16 mouse cellular contexts compared by ENCODE assay signal in the genomic region with DNA sequence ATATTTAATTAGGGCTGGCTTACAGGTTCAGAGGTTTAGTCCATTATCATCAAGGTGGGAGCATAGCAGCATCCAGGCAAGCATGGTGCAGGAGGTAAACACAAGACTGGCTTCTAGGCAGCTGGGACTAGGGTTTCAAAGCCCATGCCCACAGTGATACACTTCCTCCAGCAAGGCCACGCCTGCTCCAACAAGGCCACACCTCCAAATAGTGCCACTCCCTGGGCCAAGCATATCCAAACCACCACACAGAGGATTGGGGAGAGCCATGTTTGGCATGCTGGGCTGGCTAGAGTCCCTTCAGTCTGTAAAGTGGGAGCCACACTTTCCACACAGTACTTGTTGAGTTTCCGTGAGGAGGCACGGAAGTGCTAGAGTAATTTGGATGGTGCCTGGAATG. TPM values are rescaled to one million over a fixed set of nuclear protein-coding genes. Genes with fewer than 3 reads are reported as not detected.
DNase-seq lines count a peak whose midpoint lies in the region; ATAC-seq lines count a peak whose summit lies in the region.
"Had no signal": no experiment of that assay in that cellular context is flagged by ENCODE, and none has a peak within 500 bp of the region (broad histone marks: within the 10 kb centered on the region; RNA-seq: fewer than 3 reads in every experiment).

No protein-coding gene starts in this region.

- H3K4me2 ChIP-seq in heart, embryonic 15.5 days: no peak overlapping the region
- no peak overlapping the region for H3K4me2 ChIP-seq in liver, embryonic 12.5 days
- H3K4me2 ChIP-seq in stomach, embryonic 16.5 days (ENCODE audit: low read depth, low read length): no peak overlapping the region

- no peaks in the 10 kb centered on the region for H3K36me3 ChIP-seq in heart, embryonic 15.5 days
- no peaks in the 10 kb centered on the region for H3K36me3 ChIP-seq in liver, embryonic 12.5 days
- H3K36me3 ChIP-seq in stomach, embryonic 16.5 days (ENCODE audit: control insufficient read depth, insufficient read depth, low read length): no peaks in the 10 kb centered on the region

- no peaks in the 10 kb centered on the region for H3K27me3 ChIP-seq in heart, embryonic 15.5 days
- H3K27me3 ChIP-seq in liver, embryonic 12.5 days (replicated peaks): no peaks in the 10 kb centered on the region
- no peaks in the 10 kb centered on the region for H3K27me3 ChIP-seq in stomach, embryonic 16.5 days (ENCODE audit: control insufficient read depth, insufficient read depth, low read length)

- H3K27ac ChIP-seq in heart, embryonic 15.5 days: peak overlapping the region; percentile 67
- no peak overlapping the region for H3K27ac ChIP-seq in liver, embryonic 12.5 days
- no peak overlapping the region for H3K27ac ChIP-seq in stomach, embryonic 16.5 days (ENCODE audit: low read length)
- H3K27ac ChIP-seq: gastrocnemius, adult 2 months; macrophage had no signal

- H3K4me1 ChIP-seq in heart, embryonic 15.5 days (replicated peaks): peaks cover 75% of the 10 kb centered on the region
- H3K4me1 ChIP-seq in liver, embryonic 12.5 days: peaks cover 56% of the 10 kb centered on the region
- H3K4me1 ChIP-seq in stomach, embryonic 16.5 days (ENCODE audit: control insufficient read depth, insufficient read depth, low read length): peaks cover 56% of the 10 kb centered on the region

- H3K9ac ChIP-seq in heart, embryonic 15.5 days: no peak overlapping the region
- no peak overlapping the region for H3K9ac ChIP-seq in liver, embryonic 12.5 days
- H3K9ac ChIP-seq in stomach, embryonic 16.5 days (ENCODE audit: low read length): no peak overlapping the region
- H3K9ac ChIP-seq: forebrain, postnatal 0 days had no signal

- ATAC-seq in heart, embryonic 15.5 days (replicated peaks; ENCODE audit: insufficient number of reproducible peaks, insufficient read depth, low FRiP score, low read depth): no peak
- peak; percentile 54; the same call in 1 of the 2 replicates for ATAC-seq in liver, embryonic 12.5 days
- 0 out of 2 replicates have a peak, but pooled peaks have one; percentile 18 for ATAC-seq in stomach, embryonic 16.5 days (ENCODE audit: insufficient read depth, low FRiP score)
- ATAC-seq: forebrain, postnatal 0 days had no signal

- no peaks in the 10 kb centered on the region for H3K9me3 ChIP-seq in heart, embryonic 15.5 days (replicated peaks)
- no peaks in the 10 kb centered on the region for H3K9me3 ChIP-seq in liver, embryonic 12.5 days (replicated peaks)
- H3K9me3 ChIP-seq in stomach, embryonic 16.5 days (replicated peaks; ENCODE audit: control insufficient read depth, low read length): no peaks in the 10 kb centered on the region

- WGBS in heart, embryonic 15.5 days: 72% methylated on average over 3 of the region's 3 CpGs
- 80% methylated on average over 3 of the region's 3 CpGs for WGBS in liver, embryonic 12.5 days (ENCODE audit: insufficient replicate concordance)
- 85% methylated on average over 3 of the region's 3 CpGs for WGBS in stomach, embryonic 16.5 days

- H3K4me3 ChIP-seq in heart, embryonic 15.5 days: no peak overlapping the region
- H3K4me3 ChIP-seq in liver, embryonic 12.5 days: no peak overlapping the region
- H3K4me3 ChIP-seq in stomach, embryonic 16.5 days (replicated peaks; ENCODE audit: low read length): no peak overlapping the region
- H3K4me3 ChIP-seq: gastrocnemius, adult 2 months had no signal

- DNase-seq in heart, adult 8-10 months (ENCODE audit: low spot score): no peak
- DNase-seq in liver (no peak), R1 (ENCODE audit: low read depth, low spot score) (peak; percentile 77)
- DNase-seq in cerebellum, adult 18-20 months: no peak
- DNase-seq: cerebellum, postnatal 10 days; embryo, embryonic 11 days; forebrain, postnatal 0 days; gastrocnemius, adult 2 months; heart, postnatal 10 days; kidney, postnatal 10 days; lung, adult 2 months; midbrain, embryonic 14.5 days had no signal

RNA-seq across cellular contexts. Expression of a gene that starts 34.7 kb away (rescaled TPM):
- polyA plus RNA-seq in heart, embryonic 15.5 days (2015; fragmentation: Nextera tagmentation; extraction: Ambion mirVana): 38.0 and 45.0 TPM in 2 replicates
- 10 to 100 TPM; 10.1 to 12.3 (median 12.0) TPM for total RNA-seq in heart, adult 8-10 months (2022)
- polyA plus RNA-seq in liver, embryonic 12.5 days (2016; fragmentation: Nextera tagmentation; extraction: Ambion mirVana): 10.3 and 10.7 TPM in 2 replicates
- polyA plus RNA-seq in stomach, embryonic 16.5 days (2015; fragmentation: Nextera tagmentation; extraction: Ambion mirVana): 35.3 and 36.7 TPM in 2 replicates
